Mouse (Mus musculus) forebrain, embryonic 10.5 days (tissue): ENCODE results near the gene Clec2i. TPM values are rescaled to one million over a fixed set of nuclear protein-coding genes. Genes with fewer than 3 reads are reported as not detected.

Experiments
- DNase-seq: peaks from one replicate; pipeline ENCODE4 v3.0.0-alpha.2; 2017; ENCODE audit warnings: low spot score; ENCODE audit errors: extremely low spot score
- H3K27ac ChIP-seq: fragments of 300-500 bp; sonication (generic); 2 replicates; pipeline ENCODE4 v1.5.1; 2016; ENCODE audit warnings: mild to moderate bottlenecking
- H3K27me3 ChIP-seq: fragments of 300-500 bp; sonication (generic); 2 replicates; pipeline ENCODE4 v1.6.1; 2016; ENCODE audit warnings: mild to moderate bottlenecking; ENCODE audit not compliant: poor library complexity, severe bottlenecking
- H3K36me3 ChIP-seq: fragments of 300-500 bp; sonication (generic); replicated peaks from 2 replicates; pipeline ENCODE4 v1.6.1; 2016; ENCODE audit warnings: mild to moderate bottlenecking, moderate library complexity
- H3K4me1 ChIP-seq: fragments of 300-500 bp; sonication (generic); 2 replicates; pipeline ENCODE4 v1.6.1; 2016
- H3K4me3 ChIP-seq: fragments of 300-500 bp; sonication (generic); 2 replicates; pipeline ENCODE4 v1.5.1; 2016; ENCODE audit warnings: mild to moderate bottlenecking, moderate library complexity
- H3K9me3 ChIP-seq: fragments of 300-500 bp; sonication (generic); 2 replicates; pipeline ENCODE4 v1.6.1; 2016; ENCODE audit warnings: mild to moderate bottlenecking, moderate library complexity
- WGBS: fragments of 180-500 bp; shearing (Covaris S2); methylation state at CpG from one replicate; pipeline ENCODE4 v1.1.7; 2016; 5-methylcytosine and 5-hydroxymethylcytosine counted together
- microRNA-seq: library from miRNA; unstranded; fragments of <30 nt; microRNA quantifications from one replicate; pipeline ENCODE4, GENCODE M21; 2017
- polyA plus RNA-seq: library from polyadenylated mRNA; unstranded; fragments of >200 nt; fragmentation: Nextera tagmentation; extraction: Ambion mirVana; gene quantifications from 2 replicates; pipeline ENCODE4 v1.2.1, GENCODE M21; 2016

Clec2i gene
- polyA plus RNA-seq, 1 experiment from 2014 or later: not detected

GRCm38 (mm10) chr6:128941646-128942421 lies 54.4 kb downstream of the Clec2i start:
- H3K27me3 ChIP-seq: no peaks in the 10 kb centered on the region
- H3K4me3 ChIP-seq: no peak overlapping the region
- H3K36me3 ChIP-seq: no peaks in the 10 kb centered on the region
- DNase-seq: no peak
- 82% methylated on average over 5 of the region's 5 CpGs for WGBS
- 0 out of 2 replicates have a peak, but pooled peaks cover 5% of the 10 kb centered on the region for H3K4me1 ChIP-seq
- peaks cover 6% of the 10 kb centered on the region for H3K9me3 ChIP-seq
- H3K27ac ChIP-seq: no peak overlapping the region

DNA sequence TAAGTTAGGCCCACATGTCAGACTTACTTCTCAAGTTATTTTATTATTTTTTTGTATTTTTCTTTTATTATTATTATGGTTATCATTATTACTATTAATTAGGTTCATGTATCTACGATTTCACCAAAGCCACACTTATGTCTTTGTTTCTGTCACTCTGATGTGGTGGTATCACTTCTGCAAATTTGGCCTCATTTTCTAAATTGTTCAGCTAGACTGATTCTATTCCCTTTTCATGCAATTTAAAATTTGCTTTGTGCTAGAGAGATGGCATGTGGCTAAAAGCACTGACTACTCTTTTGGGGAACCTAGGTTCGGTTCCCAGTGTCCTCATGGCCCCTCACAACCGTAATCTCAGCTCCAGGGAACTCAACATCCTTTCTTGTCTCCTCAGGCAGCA lies 58.2 kb downstream of the Clec2i start:
- Histone ChIP-seq H3K36me3 (no peaks in the 10 kb centered on the region), H3K27ac (no peak overlapping the region), H3K4me3 (no peak overlapping the region), H3K9me3 (peaks cover 6% of the 10 kb centered on the region), H3K27me3 (no peaks in the 10 kb centered on the region), H3K4me1 (0 out of 2 replicates have a peak, but pooled peaks cover 5% of the 10 kb centered on the region)
- DNase-seq: no peak
- 88% methylated on average over 3 of the region's 3 CpGs for WGBS

Small RNA genes within 50 kb of the gene (microRNA-seq; reads per million reads assigned to microRNA genes)
- not detected for gene Gm27336

Other genes starting within 250 kb of the Clec2i start
- not detected in 2 replicates for gene Clec2h, start 225.2 kb upstream of the Clec2i start, polyA plus RNA-seq
- gene Klrb1, start 164.5 kb upstream of the Clec2i start, polyA plus RNA-seq: not detected in 2 replicates
- not detected in 2 replicates for gene Klrb1c, start 98.4 kb upstream of the Clec2i start, polyA plus RNA-seq
- gene Gm44511, start 61.3 kb upstream of the Clec2i start, polyA plus RNA-seq: not detected in 2 replicates
- not detected in 2 replicates for gene Klrb1b, start 61.3 kb upstream of the Clec2i start, polyA plus RNA-seq
- gene BC035044, start 3.5 kb downstream of the Clec2i start, polyA plus RNA-seq: 0.52 and 0.64 TPM in 2 replicates
- gene Clec2g, start 46.8 kb downstream of the Clec2i start, polyA plus RNA-seq: not detected in 2 replicates
- 0.10 TPM in 1 of 2 replicates, not detected in the other for gene Klrb1f, start 158.3 kb downstream of the Clec2i start, polyA plus RNA-seq
- gene Clec2e, start 213.3 kb downstream of the Clec2i start, polyA plus RNA-seq: not detected in 2 replicates